Mouse (Mus musculus) limb, embryonic 14.5 days (tissue): ENCODE measurements around the gene Timp3. TPM values are rescaled to one million over a fixed set of nuclear protein-coding genes. Genes with fewer than 3 reads are reported as not detected.

Source experiments
- ATAC-seq: fragments of 200-750 bp; cut with Nextera tagmentation; 2 replicates; pipeline ENCODE4 v1.8.0; 2017; ENCODE audit warnings: low read depth, moderate number of reproducible peaks, moderate TSS enrichment; ENCODE audit not compliant: low FRiP score
- DNase-seq: peaks from one replicate; pipeline ENCODE4 v3.0.0-alpha.2; 2015; ENCODE audit warnings: low spot score
- H3K27ac ChIP-seq: fragments of 300-500 bp; sonication (generic); replicated peaks from 2 replicates; pipeline ENCODE4 v1.5.1; 2014; ENCODE audit warnings: low read depth, mild to moderate bottlenecking, low read length, moderate library complexity, mixed read lengths
- H3K27me3 ChIP-seq: fragments of 300-500 bp; sonication (generic); 2 replicates; pipeline ENCODE4 v1.6.1; 2014; ENCODE audit warnings: low read length, mixed read lengths; ENCODE audit not compliant: control insufficient read depth, insufficient read depth
- H3K36me3 ChIP-seq: fragments of 300-500 bp; sonication (generic); 2 replicates; pipeline ENCODE4 v1.6.1; 2014; ENCODE audit warnings: mild to moderate bottlenecking, low read length, moderate library complexity, mixed read lengths; ENCODE audit not compliant: control insufficient read depth, insufficient read depth
- H3K4me1 ChIP-seq: fragments of 300-500 bp; sonication (generic); 2 replicates; pipeline ENCODE4 v1.6.1; 2014; ENCODE audit warnings: antibody characterized with exemption, low read length, mixed read lengths; ENCODE audit not compliant: control insufficient read depth, insufficient read depth
- H3K4me2 ChIP-seq: fragments of 300-500 bp; sonication (generic); replicated peaks from 2 replicates; pipeline ENCODE4 v1.6.1; 2014; ENCODE audit warnings: low read depth, mild to moderate bottlenecking, low read length, moderate library complexity; ENCODE audit not compliant: severe bottlenecking
- H3K4me3 ChIP-seq: fragments of 300-500 bp; sonication (generic); replicated peaks from 2 replicates; pipeline ENCODE4 v1.5.1; 2014; ENCODE audit warnings: low read length
- H3K9ac ChIP-seq: fragments of 300-500 bp; sonication (generic); 2 replicates; pipeline ENCODE4 v1.6.1; 2014; ENCODE audit warnings: mild to moderate bottlenecking, low read depth, low read length, moderate library complexity; ENCODE audit not compliant: severe bottlenecking
- H3K9me3 ChIP-seq: fragments of 300-500 bp; sonication (generic); 2 replicates; pipeline ENCODE4 v1.6.1; 2016; ENCODE audit warnings: low read length; ENCODE audit not compliant: control insufficient read depth
- POLR2A ChIP-seq: fragments of 200-500 bp; IDR thresholded peaks from 2 replicates; pipeline ENCODE4 v1.8.0; 2012; ENCODE audit warnings: inconsistent platforms, mild to moderate bottlenecking, moderate library complexity, borderline replicate concordance; ENCODE audit not compliant: insufficient read depth, insufficient read length; ENCODE audit errors: extremely low read depth
- WGBS: fragments of 180-500 bp; shearing (Covaris S2); extraction: QIAGEN DNeasy Blood & Tissue Kit; methylation state at CpG from one replicate; pipeline ENCODE4 v1.1.7; 2014; 5-methylcytosine and 5-hydroxymethylcytosine counted together
- polyA plus RNA-seq, 2 experiments: library from polyadenylated mRNA; depleted of rRNA in 1 of 2; stranded (reverse) in 1 of 2; unstranded in 1 of 2; fragments of >200 nt; fragmentation: Nextera tagmentation in 1 of 2; extraction: Ambion mirVana in 1 of 2; gene quantifications; 2 replicates each; pipeline versions ENCODE4 v1.2.1 to v1.2.3; 2012 to 2014

Gene Timp3
- polyA plus RNA-seq, 2 experiments, result 57.4 to 66.5 TPM

DNA sequence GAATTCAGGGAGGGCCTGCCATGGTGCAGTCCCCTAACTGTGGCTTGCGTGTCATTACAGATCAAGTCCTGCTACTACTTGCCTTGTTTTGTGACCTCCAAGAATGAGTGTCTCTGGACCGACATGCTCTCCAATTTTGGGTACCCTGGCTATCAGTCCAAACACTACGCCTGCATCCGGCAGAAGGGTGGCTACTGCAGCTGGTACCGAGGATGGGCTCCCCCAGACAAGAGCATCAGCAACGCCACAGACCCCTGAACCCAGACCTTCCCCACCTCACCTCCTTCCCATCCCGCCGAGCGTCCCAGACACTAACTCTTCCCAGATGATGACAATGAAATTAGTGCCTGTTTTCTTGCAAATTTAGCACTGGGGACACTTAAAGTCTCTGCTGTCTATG lies 45.5 kb downstream of the Timp3 start:
- ATAC-seq (no peak), DNase-seq (no peak)
- Histone ChIP-seq H3K4me3 (no peak overlapping the region), H3K4me2 (no peak overlapping the region), H3K36me3 (peaks cover 51% of the 10 kb centered on the region), H3K9me3 (no peaks in the 10 kb centered on the region), H3K4me1 (peaks cover 8% of the 10 kb centered on the region), H3K27me3 (no peaks in the 10 kb centered on the region), H3K27ac (no peak overlapping the region), H3K9ac (no peak overlapping the region)
- TF ChIP-seq POLR2A, result no peak
- 82% methylated on average over 9 of the region's 9 CpGs for WGBS

- DNase-seq (no peak), ATAC-seq (no peak)
- Histone ChIP-seq H3K27ac (no peak overlapping the region), H3K4me3 (no peak overlapping the region), H3K4me2 (no peak overlapping the region), H3K27me3 (no peaks in the 10 kb centered on the region), H3K4me1 (peaks cover 8% of the 10 kb centered on the region; the same call in 1 of the 2 replicates), H3K9ac (no peak overlapping the region), H3K36me3 (peaks cover 51% of the 10 kb centered on the region), H3K9me3 (no peaks in the 10 kb centered on the region)
- TF ChIP-seq POLR2A, result no peak
- 54% methylated on average over 3 of the region's 3 CpGs for WGBS
Measured at GRCm38 (mm10) chr10:86346235-86346840, 46.2 kb downstream of the Timp3 start.

DNA sequence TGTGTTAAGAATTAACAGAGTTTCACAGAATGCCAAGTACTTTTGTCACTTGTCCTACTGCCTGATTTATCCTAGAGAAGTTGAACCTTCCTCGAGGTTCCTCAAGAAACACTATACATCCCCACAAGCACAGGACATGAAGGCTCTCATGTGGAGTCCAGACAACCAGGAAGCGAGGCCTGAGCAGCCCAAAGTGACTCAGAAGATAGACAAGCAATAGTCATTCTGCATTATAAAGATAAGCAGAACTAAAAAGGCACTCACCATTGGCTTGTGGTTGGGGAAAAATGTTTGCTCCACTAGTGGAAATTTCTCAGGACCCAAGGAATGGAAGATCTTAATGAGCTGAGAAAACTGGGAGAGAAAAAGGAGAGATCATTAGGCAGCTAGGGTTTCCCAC lies 51.1 kb downstream of the Timp3 start:
- Histone ChIP-seq H3K4me3 (no peak overlapping the region), H3K4me1 (no peaks in the 10 kb centered on the region; the same call in 1 of the 2 replicates), H3K4me2 (no peak overlapping the region), H3K36me3 (peaks cover 19% of the 10 kb centered on the region), H3K9ac (no peak overlapping the region), H3K27ac (no peak overlapping the region), H3K9me3 (no peaks in the 10 kb centered on the region), H3K27me3 (no peaks in the 10 kb centered on the region)
- WGBS, result 83% methylated on average over 2 of the region's 2 CpGs
- no peak for DNase-seq
- TF ChIP-seq POLR2A, result no peak
- no peak for ATAC-seq

DNA sequence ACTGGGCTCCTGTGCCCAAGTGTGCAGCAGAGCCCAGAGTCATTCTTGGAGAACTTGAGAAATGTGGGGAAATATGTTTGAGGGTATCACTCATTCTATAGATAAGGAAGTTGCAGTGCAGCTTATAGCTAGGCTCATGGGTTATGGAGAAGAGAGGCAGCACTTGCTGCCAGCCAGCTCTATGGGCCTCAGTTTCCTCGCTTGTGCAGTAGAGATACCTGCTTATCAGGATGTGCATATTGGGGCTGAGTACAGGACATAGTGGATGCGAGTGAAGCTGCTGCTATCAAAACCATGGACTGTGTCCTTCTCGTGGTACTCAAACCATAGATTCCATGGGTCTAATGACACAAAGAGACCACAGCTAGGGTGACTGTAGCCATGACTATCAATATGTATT lies 52.3 kb downstream of the Timp3 start:
- ATAC-seq (no peak), DNase-seq (no peak)
- no peaks in the 10 kb centered on the region for H3K9me3 ChIP-seq
- no peaks in the 10 kb centered on the region for H3K27me3 ChIP-seq
- WGBS, result 96% methylated on average over 3 of the region's 3 CpGs
- no peak overlapping the region for H3K4me2 ChIP-seq
- peaks cover 8% of the 10 kb centered on the region; the same call in 1 of the 2 replicates for H3K36me3 ChIP-seq
- no peak overlapping the region for H3K4me3 ChIP-seq
- H3K9ac ChIP-seq, result no peak overlapping the region
- no peak for TF ChIP-seq POLR2A
- no peak overlapping the region for H3K27ac ChIP-seq
- H3K4me1 ChIP-seq, result no peaks in the 10 kb centered on the region

DNA sequence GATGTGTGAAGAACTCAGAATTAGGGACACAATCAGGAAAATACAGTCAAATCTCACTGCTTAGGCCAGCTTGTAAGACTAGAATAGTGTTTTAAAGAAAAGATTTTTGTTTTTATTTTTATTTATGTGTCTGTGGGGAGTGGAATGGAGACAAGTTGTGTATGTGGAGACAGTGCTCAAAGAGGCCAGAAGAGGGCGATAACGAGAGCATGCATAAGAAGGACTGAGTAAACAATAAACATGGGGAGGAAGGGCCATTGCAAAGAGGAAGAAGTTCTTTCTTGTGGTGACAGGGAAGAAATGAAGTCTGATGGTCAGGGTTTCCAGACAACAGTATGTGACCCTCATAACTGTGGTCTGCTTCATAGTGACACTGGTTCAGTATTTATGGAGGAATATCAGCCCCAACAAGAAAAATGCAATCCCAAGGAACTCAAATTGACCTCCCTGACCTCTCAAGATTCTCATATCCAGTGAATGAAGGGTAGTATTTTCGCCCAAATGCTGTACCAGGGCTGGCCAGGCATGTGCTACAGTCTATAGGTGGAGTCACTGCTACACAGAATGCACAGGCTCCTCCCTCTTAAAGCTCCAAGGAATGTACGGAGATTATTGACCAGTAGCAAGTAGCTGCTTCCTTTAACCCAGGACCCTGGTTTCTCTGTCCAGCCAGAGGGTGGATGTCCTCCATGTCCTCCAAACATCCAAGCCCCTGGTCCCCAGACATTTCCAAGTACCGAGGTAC lies 56.8 kb downstream of the Timp3 start:
- Histone ChIP-seq H3K4me2 (no peak overlapping the region), H3K9ac (no peak overlapping the region), H3K27ac (no peak overlapping the region), H3K9me3 (no peaks in the 10 kb centered on the region), H3K4me1 (peaks cover 3% of the 10 kb centered on the region; the same call in 1 of the 2 replicates), H3K36me3 (no peaks in the 10 kb centered on the region), H3K4me3 (no peak overlapping the region), H3K27me3 (no peaks in the 10 kb centered on the region)
- ATAC-seq (no peak), DNase-seq (no peak)
- no peak for TF ChIP-seq POLR2A
- WGBS, result 52% methylated on average over 5 of the region's 5 CpGs
